Mouse (Mus musculus) layer of hippocampus, postnatal 10 days (tissue): ENCODE results near the gene Otos. TPM values are rescaled to one million over a fixed set of nuclear protein-coding genes. Genes with fewer than 3 reads are reported as not detected.

Experiments
- DNase-seq, 2 experiments: peaks; one replicate each; pipeline ENCODE4 v3.0.0; 2021; ENCODE audit warnings: low spot score in 2 of 2
- long read RNA-seq: library from polyadenylated mRNA; stranded (forward); transcript quantifications from one replicate; pipeline ENCODE4 v2.0.0, GENCODE M21; 2023
- total RNA-seq, 2 experiments: library from RNA; stranded (reverse); gene quantifications; 2 replicates each; pipeline ENCODE4 v1.2.3; 2021

The Otos gene
- 1 to 10 TPM in 1 of 2 experiments, under 1 TPM in 1; 0.58 to 1.1 TPM for total RNA-seq
- long read RNA-seq, result 0 reads

- peak; percentile 78 to 85 for DNase-seq
These were observed at the start of gene Otos for GRCm38 (mm10) chr1:92648673-92649072. Otos (minus strand) TSS chr1:92648841.

GRCm38 (mm10) chr1:92696848-92697247 lies 48.2 kb upstream of the Otos start:
- peak; percentile 78 to 82 for DNase-seq

GRCm38 (mm10) chr1:92695751-92696150 lies 47.1 kb upstream of the Otos start:
- no peak for DNase-seq

- no peak for DNase-seq
These were observed 42.7 kb upstream of the Otos start for GRCm38 (mm10) chr1:92691166-92691844.

- DNase-seq, result no peak
These were observed 38.4 kb upstream of the Otos start for GRCm38 (mm10) chr1:92686994-92687393.

GRCm38 (mm10) chr1:92683151-92683550 lies 34.5 kb upstream of the Otos start:
- DNase-seq, result peak; percentile 46 to 53

GRCm38 (mm10) chr1:92680668-92681603 lies 32.3 kb upstream of the Otos start:
- DNase-seq, result peak in 1 of 2 experiments; percentile 32

GRCm38 (mm10) chr1:92678757-92679156 lies 30.1 kb upstream of the Otos start:
- no peak for DNase-seq

GRCm38 (mm10) chr1:92676676-92676975 lies 28.0 kb upstream of the Otos start:
- DNase-seq, result no peak

- DNase-seq, result no peak
These were observed 27.5 kb upstream of the Otos start for GRCm38 (mm10) chr1:92675932-92676675.

GRCm38 (mm10) chr1:92673258-92673782 lies 24.7 kb upstream of the Otos start:
- no peak for DNase-seq

- DNase-seq, result no peak
These were observed 22.7 kb upstream of the Otos start for GRCm38 (mm10) chr1:92671326-92671725.

- DNase-seq, result no peak
These were observed 20.8 kb upstream of the Otos start for GRCm38 (mm10) chr1:92669430-92669829.

- DNase-seq, result no peak
These were observed 18.5 kb upstream of the Otos start for GRCm38 (mm10) chr1:92667106-92667505.

- DNase-seq, result no peak
These were observed 10.8 kb upstream of the Otos start for GRCm38 (mm10) chr1:92659392-92659791.

GRCm38 (mm10) chr1:92657025-92657820 lies 8.6 kb upstream of the Otos start:
- DNase-seq, result no peak

GRCm38 (mm10) chr1:92654676-92655075 lies 6.0 kb upstream of the Otos start:
- no peak for DNase-seq

GRCm38 (mm10) chr1:92653179-92653578 lies 4.5 kb upstream of the Otos start:
- DNase-seq, result no peak

GRCm38 (mm10) chr1:92651467-92651866 lies 2.8 kb upstream of the Otos start:
- DNase-seq, result no peak

GRCm38 (mm10) chr1:92648197-92648596 lies 444 bp downstream of the Otos start:
- peak in 1 of 2 experiments; percentile 26 for DNase-seq

GRCm38 (mm10) chr1:92647752-92648151 lies 889 bp downstream of the Otos start:
- DNase-seq, result peak; percentile 86 to 87
